Mouse (Mus musculus): Measurements from ENCODE around the gene Mroh9. TPM values are rescaled to one million over a fixed set of nuclear protein-coding genes. Genes with fewer than 3 reads are reported as not detected.

Mroh9 gene
- polyA plus RNA-seq, 1 experiment from 2014 or later = not detected

DNA sequence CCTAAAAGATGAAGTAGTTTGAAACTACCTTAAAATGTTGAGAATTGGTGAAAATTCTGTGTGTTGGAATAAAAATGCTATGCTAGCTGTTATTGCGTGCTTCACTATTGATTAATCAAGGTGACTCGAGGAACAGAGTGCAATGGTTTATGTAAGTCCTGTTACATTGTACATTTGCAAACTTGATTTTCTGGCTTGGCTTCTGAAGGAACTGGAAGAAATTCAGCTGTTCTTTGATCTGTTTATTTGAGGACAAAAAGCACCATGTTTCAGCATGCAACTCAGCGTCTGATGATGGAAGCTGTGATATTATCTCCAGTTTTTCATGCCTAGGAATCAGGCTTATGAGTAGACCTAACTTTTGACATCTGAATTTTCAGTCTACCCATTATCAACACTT lies 97.9 kb downstream of the Mroh9 start:
- Histone ChIP-seq H3K4me3 (ENCODE audit: low read depth, low read length) (no peak overlapping the region), H3K27ac (ENCODE audit: low read depth, low read length) (no peak overlapping the region), H3K4me1 (replicated peaks; ENCODE audit: control insufficient read depth, insufficient read depth, low read length) (no peaks in the 10 kb centered on the region), H3K9me3 (ENCODE audit: control insufficient read depth, low read length) (no peaks in the 10 kb centered on the region), H3K4me2 (ENCODE audit: low read depth, low read length, severe bottlenecking) (no peak overlapping the region), H3K9ac (ENCODE audit: low read length) (no peak overlapping the region), H3K27me3 (ENCODE audit: control insufficient read depth, insufficient read depth, low read length) (no peaks in the 10 kb centered on the region), H3K36me3 (ENCODE audit: control insufficient read depth, insufficient read depth, low read length) (no peaks in the 10 kb centered on the region)
- no peak for ATAC-seq (replicated peaks; ENCODE audit: low FRiP score)
- no peak for DNase-seq (ENCODE audit: low spot score)
- WGBS = 94% methylated on average over 3 of the region's 3 CpGs

DNA sequence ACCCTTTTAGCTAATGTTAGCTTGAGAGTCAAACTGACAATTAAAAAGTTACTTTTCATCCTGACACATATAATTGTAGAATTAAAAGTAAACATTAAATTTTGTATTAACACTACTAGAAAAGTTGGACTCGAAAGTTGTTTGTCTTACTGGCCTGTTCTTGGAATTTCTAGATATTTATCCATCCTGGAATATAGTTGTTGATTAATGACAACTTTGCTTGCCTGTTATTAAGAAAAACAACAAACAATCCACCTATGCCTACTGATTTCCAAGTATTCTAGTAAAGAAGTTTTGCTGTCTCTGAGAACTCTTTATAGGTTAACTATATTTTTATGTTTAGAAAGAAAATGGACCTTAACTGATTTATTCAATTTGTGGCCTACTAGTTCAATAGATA lies 98.7 kb downstream of the Mroh9 start:
- H3K4me1 ChIP-seq (replicated peaks; ENCODE audit: control insufficient read depth, insufficient read depth, low read length) = no peaks in the 10 kb centered on the region
- no peak overlapping the region for H3K4me3 ChIP-seq (ENCODE audit: low read depth, low read length)
- 91% methylated on average over 1 of the region's 1 CpGs for WGBS
- H3K9me3 ChIP-seq (ENCODE audit: control insufficient read depth, low read length) = no peaks in the 10 kb centered on the region
- DNase-seq (ENCODE audit: low spot score) (no peak), ATAC-seq (replicated peaks; ENCODE audit: low FRiP score) (no peak)
- no peak overlapping the region for H3K27ac ChIP-seq (ENCODE audit: low read depth, low read length)
- H3K4me2 ChIP-seq (ENCODE audit: low read depth, low read length, severe bottlenecking) = no peak overlapping the region
- no peaks in the 10 kb centered on the region for H3K36me3 ChIP-seq (ENCODE audit: control insufficient read depth, insufficient read depth, low read length)
- no peaks in the 10 kb centered on the region for H3K27me3 ChIP-seq (ENCODE audit: control insufficient read depth, insufficient read depth, low read length)
- H3K9ac ChIP-seq (ENCODE audit: low read length) = no peak overlapping the region

DNA sequence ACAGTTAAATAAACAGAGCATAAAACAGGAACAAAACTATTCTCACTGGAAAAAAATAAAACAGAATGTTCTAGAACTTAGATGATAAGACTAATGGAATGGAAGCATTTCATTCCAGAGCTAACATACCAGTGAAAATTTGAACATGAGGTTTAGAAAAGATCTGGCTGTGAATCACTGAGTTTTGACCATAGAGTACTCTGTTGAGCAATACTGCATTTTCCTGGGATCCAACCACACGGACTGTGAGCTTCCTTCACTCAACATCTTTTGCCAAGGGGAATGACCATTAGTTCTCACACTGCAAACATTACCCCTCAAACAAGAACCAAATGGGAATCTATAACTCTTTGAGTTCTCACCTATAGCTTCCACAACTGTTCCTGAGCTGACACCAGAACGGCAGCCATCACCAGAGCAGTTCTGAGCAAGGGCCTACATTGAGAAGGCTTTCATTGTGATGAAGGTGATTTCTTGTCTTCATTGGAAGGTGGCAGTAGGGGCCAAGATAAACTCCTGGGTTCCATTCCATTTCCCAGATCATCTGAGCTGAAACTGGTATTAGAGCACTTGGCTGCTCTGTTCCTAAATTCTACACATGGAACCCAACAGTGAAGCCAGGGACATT lies 99.2 kb downstream of the Mroh9 start:
- Histone ChIP-seq H3K9ac (ENCODE audit: low read length) (no peak overlapping the region), H3K4me2 (ENCODE audit: low read depth, low read length, severe bottlenecking) (no peak overlapping the region), H3K4me1 (replicated peaks; ENCODE audit: control insufficient read depth, insufficient read depth, low read length) (no peaks in the 10 kb centered on the region), H3K27ac (ENCODE audit: low read depth, low read length) (no peak overlapping the region), H3K4me3 (ENCODE audit: low read depth, low read length) (no peak overlapping the region), H3K36me3 (ENCODE audit: control insufficient read depth, insufficient read depth, low read length) (no peaks in the 10 kb centered on the region), H3K27me3 (ENCODE audit: control insufficient read depth, insufficient read depth, low read length) (no peaks in the 10 kb centered on the region), H3K9me3 (ENCODE audit: control insufficient read depth, low read length) (no peaks in the 10 kb centered on the region)
- 88% methylated on average over 2 of the region's 2 CpGs for WGBS
- ATAC-seq (replicated peaks; ENCODE audit: low FRiP score) = no peak
- no peak for DNase-seq (ENCODE audit: low spot score)

GRCm38 (mm10) chr1:162984428-162984827 lies 101.0 kb downstream of the Mroh9 start, which contains the start of gene Fmo3:
Fmo3 (minus strand) TSS chr1:162984528.
- Histone ChIP-seq H3K27ac (ENCODE audit: low read depth, low read length) (no peak within 1 kb of the TSS), H3K4me1 (replicated peaks; ENCODE audit: control insufficient read depth, insufficient read depth, low read length) (no peaks in the 10 kb centered on the region), H3K9me3 (ENCODE audit: control insufficient read depth, low read length) (no peaks in the 10 kb centered on the region), H3K9ac (ENCODE audit: low read length) (no peak within 1 kb of the TSS), H3K4me2 (ENCODE audit: low read depth, low read length, severe bottlenecking) (no peak within 1 kb of the TSS), H3K27me3 (ENCODE audit: control insufficient read depth, insufficient read depth, low read length) (no peaks in the 10 kb centered on the region), H3K4me3 (ENCODE audit: low read depth, low read length) (no peak within 1 kb of the TSS), H3K36me3 (ENCODE audit: control insufficient read depth, insufficient read depth, low read length) (no peaks in the 10 kb centered on the region)
- 79% methylated on average over 1 of the region's 1 CpGs for WGBS
- DNase-seq (ENCODE audit: low spot score) = no peak
- ATAC-seq (replicated peaks; ENCODE audit: low FRiP score) = no peak

Other genes with a start within 250 kb of the Mroh9 start
- gene Fmo1, start 219.1 kb downstream of the Mroh9 start, polyA plus RNA-seq (2014; fragmentation: Nextera tagmentation; extraction: Ambion mirVana) = 15.3 and 19.9 TPM in 2 replicates
- gene Fmo2, start 186.9 kb downstream of the Mroh9 start, polyA plus RNA-seq (2014; fragmentation: Nextera tagmentation; extraction: Ambion mirVana) = 0.13 and 0.29 TPM in 2 replicates
- gene Fmo6, start 148.2 kb downstream of the Mroh9 start, polyA plus RNA-seq (2014; fragmentation: Nextera tagmentation; extraction: Ambion mirVana) = not detected in 2 replicates
- not detected in 2 replicates for gene Fmo3, start 101.1 kb downstream of the Mroh9 start, polyA plus RNA-seq (2014; fragmentation: Nextera tagmentation; extraction: Ambion mirVana)
- gene Prrx1, start 228.0 kb upstream of the Mroh9 start, polyA plus RNA-seq (2014; fragmentation: Nextera tagmentation; extraction: Ambion mirVana) = 28.5 and 29.0 TPM in 2 replicates